Mouse (Mus musculus): ENCODE results near the gene Dpm2. TPM values are rescaled to one million over a fixed set of nuclear protein-coding genes. Genes with fewer than 3 reads are reported as not detected.

The Dpm2 gene
- polyA plus RNA-seq, 1 experiment: 131 TPM

DNA sequence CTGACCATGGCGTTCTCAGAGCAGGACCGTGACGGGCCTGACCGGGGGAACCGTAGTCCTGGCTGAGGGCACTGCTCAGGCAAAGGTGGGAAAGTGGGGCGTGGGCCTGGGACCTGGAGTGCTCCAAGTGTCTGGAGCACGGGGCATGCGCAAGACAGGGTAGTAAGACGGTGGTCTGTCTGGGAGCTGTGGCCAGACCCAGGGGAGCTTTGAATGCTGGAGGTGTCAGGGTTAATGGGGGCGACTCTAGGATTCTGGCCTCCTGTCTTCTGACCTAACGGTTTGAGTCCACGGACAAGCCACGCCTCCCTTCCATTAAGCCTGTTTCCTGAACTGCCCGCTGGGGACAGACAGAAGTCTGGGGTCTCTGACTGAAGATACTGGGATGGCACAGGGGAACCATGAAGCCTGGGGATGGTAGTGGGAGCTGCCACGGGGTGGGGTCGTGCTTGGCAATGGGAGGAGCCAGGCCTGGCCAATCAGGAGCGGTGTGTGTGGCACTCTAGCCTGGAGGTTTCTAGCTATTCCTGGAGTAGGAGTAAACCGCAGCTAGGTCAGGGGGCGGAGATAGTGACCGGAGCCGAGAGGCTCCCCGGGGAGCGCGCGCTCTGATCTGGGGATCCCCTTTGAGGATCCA, 37.6 kb downstream of the Dpm2 start:
- Histone ChIP-seq H3K4me3 (replicated peaks; ENCODE audit: insufficient read depth, low read depth, low read length) (peak overlapping the region; percentile 60), H3K27me3 (ENCODE audit: control insufficient read depth, insufficient read depth, low read length) (no peaks in the 10 kb centered on the region), H3K4me1 (ENCODE audit: control insufficient read depth, insufficient read depth, low read length) (peaks cover 3% of the 10 kb centered on the region; the same call in 1 of the 2 replicates), H3K27ac (ENCODE audit: insufficient read depth, low read length) (0 out of 2 replicates have a peak overlapping the region, but pooled peaks have one; percentile 9)
- TF ChIP-seq POLR2A (IDR thresholded peaks at IDR 0.05; ENCODE audit: borderline replicate concordance, insufficient read depth, low read length): no peak
- TF ChIP-seq CTCF (IDR thresholded peaks at IDR 0.05; ENCODE audit: borderline replicate concordance, insufficient read depth, low read depth, low read length): no peak
- WGBS: 8% methylated on average over 25 of the region's 25 CpGs
- DNase-seq: peak; percentile 74 to 77

DNA sequence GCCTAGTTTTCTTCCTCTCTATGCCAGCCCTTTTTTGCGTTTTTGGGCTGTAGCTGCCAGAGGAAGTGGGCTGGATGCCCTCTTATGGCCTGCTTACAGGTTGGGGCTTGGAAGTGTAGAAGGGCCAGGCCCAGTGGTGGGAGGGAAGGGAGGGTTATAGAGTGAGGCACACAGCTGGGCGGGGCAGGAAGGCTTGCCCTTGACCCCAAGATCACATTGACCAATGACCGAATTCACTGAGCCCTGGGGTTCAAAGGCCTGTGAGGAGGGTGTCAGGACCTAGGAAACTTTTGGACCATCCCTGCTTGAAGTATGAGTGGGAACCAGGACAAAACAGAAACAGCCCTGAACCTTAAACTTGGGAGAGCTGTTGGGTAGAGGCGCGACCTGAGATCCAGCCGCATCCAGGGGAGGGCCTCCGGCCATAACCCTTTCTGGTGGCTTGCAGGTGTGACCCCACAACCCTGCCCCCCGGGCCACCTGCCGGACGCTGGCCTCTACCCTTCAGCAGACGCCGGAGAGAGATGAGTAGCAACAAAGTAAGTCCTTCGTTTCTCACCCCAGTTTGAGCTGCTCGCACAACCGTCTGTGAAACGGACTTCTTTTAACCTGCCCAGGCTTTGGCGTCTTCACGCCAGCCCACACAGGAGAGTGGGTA, 38.2 kb downstream of the Dpm2 start:
- Histone ChIP-seq H3K4me1 (ENCODE audit: control insufficient read depth, insufficient read depth, low read length) (peaks cover 3% of the 10 kb centered on the region; the same call in 1 of the 2 replicates), H3K4me3 (replicated peaks; ENCODE audit: insufficient read depth, low read depth, low read length) (peak overlapping the region; percentile 60), H3K27ac (ENCODE audit: insufficient read depth, low read length) (0 out of 2 replicates have a peak overlapping the region, but pooled peaks have one; percentile 9), H3K27me3 (ENCODE audit: control insufficient read depth, insufficient read depth, low read length) (no peaks in the 10 kb centered on the region)
- WGBS: 59% methylated on average over 18 of the region's 18 CpGs
- no peak for TF ChIP-seq CTCF (IDR thresholded peaks at IDR 0.05; ENCODE audit: borderline replicate concordance, insufficient read depth, low read depth, low read length)
- TF ChIP-seq POLR2A (IDR thresholded peaks at IDR 0.05; ENCODE audit: borderline replicate concordance, insufficient read depth, low read length): no peak
- DNase-seq: peak in 1 of 2 experiments; percentile 32

DNA sequence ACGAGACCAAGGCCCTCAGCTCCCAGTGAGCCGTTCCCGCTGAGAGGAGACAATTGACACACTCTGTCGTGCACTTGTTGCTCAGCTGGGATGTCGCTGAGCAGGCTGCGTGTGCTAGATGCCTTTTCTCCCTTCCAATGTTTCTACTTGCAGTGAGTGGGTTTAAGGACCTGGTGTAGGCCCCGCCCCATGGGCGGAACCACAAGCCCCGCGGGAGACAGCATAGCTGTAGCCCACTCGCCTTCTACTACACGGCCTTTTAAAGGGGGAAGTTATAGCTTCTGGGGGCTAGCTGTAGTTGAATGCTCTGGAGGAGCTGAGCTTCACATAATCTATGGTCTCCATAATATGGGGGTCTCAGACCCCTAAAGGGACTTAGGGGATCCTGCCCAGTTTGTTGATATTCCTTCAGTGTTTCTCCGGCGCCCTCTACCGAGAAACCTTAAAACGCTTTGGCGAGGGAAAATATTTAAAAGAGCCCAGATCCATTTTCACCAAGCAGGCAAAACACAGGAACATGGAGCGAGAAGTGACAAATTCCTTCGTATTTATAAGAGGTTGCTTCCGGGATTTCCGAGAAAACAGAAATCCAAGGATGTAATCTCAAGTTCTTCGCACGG, 40.1 kb downstream of the Dpm2 start:
- WGBS: 21% methylated on average over 23 of the region's 23 CpGs
- Histone ChIP-seq H3K27ac (ENCODE audit: insufficient read depth, low read length) (no peak overlapping the region), H3K4me3 (replicated peaks; ENCODE audit: insufficient read depth, low read depth, low read length) (no peak overlapping the region), H3K4me1 (ENCODE audit: control insufficient read depth, insufficient read depth, low read length) (peaks cover 3% of the 10 kb centered on the region; the same call in 1 of the 2 replicates), H3K27me3 (ENCODE audit: control insufficient read depth, insufficient read depth, low read length) (no peaks in the 10 kb centered on the region)
- no peak for TF ChIP-seq POLR2A (IDR thresholded peaks at IDR 0.05; ENCODE audit: borderline replicate concordance, insufficient read depth, low read length)
- peak; percentile 37; the same call in 1 of the 2 replicates for TF ChIP-seq CTCF (IDR thresholded peaks at IDR 0.05; ENCODE audit: borderline replicate concordance, insufficient read depth, low read depth, low read length)
- no peak for DNase-seq

DNA sequence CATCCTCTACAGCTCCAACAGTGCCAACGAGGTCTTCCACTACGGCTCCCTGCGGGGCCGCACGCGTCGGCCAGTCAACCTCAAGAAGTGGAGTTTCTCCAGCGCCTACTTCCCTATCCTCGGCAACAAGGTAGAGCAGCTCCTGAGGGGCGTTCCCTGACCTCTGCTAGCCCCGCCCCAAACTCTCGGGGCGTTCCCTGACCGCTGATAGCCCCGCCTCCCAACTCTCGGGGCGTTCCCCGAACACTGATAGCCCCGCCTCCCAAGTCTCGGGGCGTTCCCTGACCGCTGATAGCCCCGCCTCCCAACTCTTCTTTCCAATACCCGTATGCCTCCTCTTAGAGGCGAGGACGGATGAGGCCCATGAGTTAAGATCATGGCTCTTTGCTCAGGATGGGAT, 41.6 kb downstream of the Dpm2 start:
- no peak overlapping the region for H3K27ac ChIP-seq (ENCODE audit: insufficient read depth, low read length)
- no peak for TF ChIP-seq POLR2A (IDR thresholded peaks at IDR 0.05; ENCODE audit: borderline replicate concordance, insufficient read depth, low read length)
- H3K4me3 ChIP-seq (replicated peaks; ENCODE audit: insufficient read depth, low read depth, low read length): no peak overlapping the region
- H3K27me3 ChIP-seq (ENCODE audit: control insufficient read depth, insufficient read depth, low read length): no peaks in the 10 kb centered on the region
- peaks cover 3% of the 10 kb centered on the region; the same call in 1 of the 2 replicates for H3K4me1 ChIP-seq (ENCODE audit: control insufficient read depth, insufficient read depth, low read length)
- no peak for DNase-seq
- WGBS: 72% methylated on average over 26 of the region's 26 CpGs

DNA sequence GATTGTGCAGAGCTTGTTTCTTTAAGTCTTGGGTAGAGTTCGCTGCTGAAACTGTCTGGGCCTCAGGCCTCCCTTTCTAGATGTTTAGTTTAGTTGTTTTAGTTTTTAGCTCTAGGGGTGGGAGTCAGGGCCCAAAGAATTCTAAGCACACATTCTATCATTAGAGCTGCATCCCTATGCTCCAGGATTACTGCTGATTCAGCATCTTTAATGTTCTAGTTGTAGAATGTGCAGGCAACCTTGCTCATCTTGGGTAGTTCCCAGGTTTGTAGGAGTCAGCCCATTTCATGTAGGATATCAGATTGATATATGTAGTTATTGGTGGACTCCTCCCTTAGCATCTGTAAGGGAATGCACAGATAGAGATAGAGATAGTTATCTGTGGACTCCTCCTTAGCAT, 46.5 kb downstream of the Dpm2 start:
- H3K27ac ChIP-seq (ENCODE audit: insufficient read depth, low read length): no peak overlapping the region
- H3K4me1 ChIP-seq (ENCODE audit: control insufficient read depth, insufficient read depth, low read length): no peaks in the 10 kb centered on the region
- no peak overlapping the region for H3K4me3 ChIP-seq (replicated peaks; ENCODE audit: insufficient read depth, low read depth, low read length)
- no peak for TF ChIP-seq CTCF (IDR thresholded peaks at IDR 0.05; ENCODE audit: borderline replicate concordance, insufficient read depth, low read depth, low read length)
- no peak for TF ChIP-seq POLR2A (IDR thresholded peaks at IDR 0.05; ENCODE audit: borderline replicate concordance, insufficient read depth, low read length)
- DNase-seq: no peak
- no peaks in the 10 kb centered on the region for H3K27me3 ChIP-seq (ENCODE audit: control insufficient read depth, insufficient read depth, low read length)
- 94% methylated on average over 1 of the region's 1 CpGs for WGBS

DNA sequence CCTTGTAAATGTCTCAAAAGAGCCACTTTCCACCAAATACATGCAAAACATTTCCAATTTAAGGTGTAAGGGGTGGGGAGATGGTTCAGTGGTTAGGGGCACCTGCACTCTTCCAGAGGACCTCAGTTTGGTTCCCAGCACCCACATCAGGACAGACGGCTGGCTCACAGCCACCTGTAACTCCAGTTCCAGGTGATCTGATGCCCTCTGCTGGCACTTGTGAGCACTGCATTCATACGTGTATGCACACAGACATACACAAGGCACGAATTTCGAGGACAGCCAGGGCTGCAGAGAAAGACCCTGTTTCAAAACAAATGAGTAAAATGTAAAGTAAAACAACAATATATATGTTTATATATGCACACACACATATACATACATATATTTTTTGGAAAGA, 46.9 kb downstream of the Dpm2 start:
- WGBS: 94% methylated on average over 4 of the region's 4 CpGs
- Histone ChIP-seq H3K27me3 (ENCODE audit: control insufficient read depth, insufficient read depth, low read length) (no peaks in the 10 kb centered on the region), H3K27ac (ENCODE audit: insufficient read depth, low read length) (no peak overlapping the region), H3K4me1 (ENCODE audit: control insufficient read depth, insufficient read depth, low read length) (no peaks in the 10 kb centered on the region), H3K4me3 (replicated peaks; ENCODE audit: insufficient read depth, low read depth, low read length) (no peak overlapping the region)
- no peak for DNase-seq
- TF ChIP-seq CTCF (IDR thresholded peaks at IDR 0.05; ENCODE audit: borderline replicate concordance, insufficient read depth, low read depth, low read length) (peak; percentile 42; the same call in 1 of the 2 replicates), POLR2A (IDR thresholded peaks at IDR 0.05; ENCODE audit: borderline replicate concordance, insufficient read depth, low read length) (no peak)

DNA sequence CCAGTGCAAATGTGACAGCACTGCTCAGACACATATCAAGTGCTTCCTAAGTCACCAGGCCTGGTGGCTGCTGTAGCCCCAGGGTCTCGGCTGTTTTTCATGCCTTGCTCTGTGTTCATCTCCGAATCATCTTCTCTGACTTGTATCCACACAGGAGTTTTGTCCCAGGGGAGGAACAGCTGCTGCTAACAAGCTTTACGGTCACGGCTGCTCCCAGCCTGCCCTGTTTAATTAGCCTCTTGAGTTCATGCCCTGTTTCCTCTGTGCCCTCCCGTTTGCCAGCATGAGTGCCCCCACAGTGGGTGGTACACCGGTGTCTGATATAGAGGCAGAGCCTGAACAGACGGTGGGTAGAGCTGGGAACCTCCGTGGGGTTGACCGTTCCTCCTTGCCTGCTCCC, 47.4 kb downstream of the Dpm2 start:
- 24% methylated on average over 9 of the region's 9 CpGs for WGBS
- TF ChIP-seq CTCF (IDR thresholded peaks at IDR 0.05; ENCODE audit: borderline replicate concordance, insufficient read depth, low read depth, low read length): no peak
- TF ChIP-seq POLR2A (IDR thresholded peaks at IDR 0.05; ENCODE audit: borderline replicate concordance, insufficient read depth, low read length): no peak
- H3K4me3 ChIP-seq (replicated peaks; ENCODE audit: insufficient read depth, low read depth, low read length): no peak overlapping the region
- no peaks in the 10 kb centered on the region for H3K27me3 ChIP-seq (ENCODE audit: control insufficient read depth, insufficient read depth, low read length)
- no peak for DNase-seq
- no peak overlapping the region for H3K27ac ChIP-seq (ENCODE audit: insufficient read depth, low read length)
- H3K4me1 ChIP-seq (ENCODE audit: control insufficient read depth, insufficient read depth, low read length): no peaks in the 10 kb centered on the region

Data from cerebellum, adult 2 months (tissue).